Mouse (Mus musculus) olfactory bulb, adult 2 months (tissue): ENCODE measurements around the gene Faf2.

Source experiments
- CTCF ChIP-seq: fragments of 200-500 bp; IDR thresholded peaks from 2 replicates; pipeline ENCODE4 v1.5.1; 2012; ENCODE audit warnings: low read depth, mild to moderate bottlenecking, low read length, moderate library complexity; ENCODE audit not compliant: insufficient read depth
- POLR2A ChIP-seq: fragments of 200-500 bp; IDR thresholded peaks from 2 replicates; pipeline ENCODE4 v1.6.1; 2012; ENCODE audit warnings: mild to moderate bottlenecking, low read depth, low read length, moderate library complexity; ENCODE audit not compliant: insufficient read depth

GRCm38 (mm10) chr13:54684140-54684896 lies 62.7 kb downstream of the Faf2 start:
- TF ChIP-seq CTCF (no peak), POLR2A (no peak)
